Mouse (Mus musculus) forelimb bud, embryonic 11.5 days (tissue): ENCODE measurements at regions not wholly inside any gene's neighbourhood (a gene's known extent, or its start where the extent isn't known, plus 50 kb on each side); places are given as distances from the start of the nearest gene placed in this dataset.

Experiments used
- DNase-seq: peaks from one replicate; pipeline ENCODE4 v3.0.0-alpha.2; 2012; ENCODE audit warnings: low read depth, low spot score

DNA sequence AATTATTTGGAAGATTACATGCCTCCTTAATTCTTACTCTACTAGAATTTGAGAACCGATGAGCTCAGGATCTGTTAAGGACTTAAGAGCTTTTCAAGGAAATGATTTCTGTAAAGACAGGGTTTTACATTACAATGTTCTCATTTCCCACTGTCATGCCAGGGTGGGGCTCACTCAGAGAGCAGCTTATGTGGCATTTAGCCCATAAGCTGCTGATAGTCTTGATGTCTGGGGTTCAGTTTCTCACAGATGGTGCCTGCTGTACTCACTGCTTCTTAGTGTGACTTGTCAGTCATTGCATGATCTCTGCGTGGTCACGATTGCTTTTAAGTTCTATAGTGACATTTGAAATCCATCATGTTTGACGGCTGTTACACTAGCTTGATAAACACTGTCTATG is 484.8 kb downstream of the Pcdh17 start:
- DNase-seq, result peak; percentile 2

DNA sequence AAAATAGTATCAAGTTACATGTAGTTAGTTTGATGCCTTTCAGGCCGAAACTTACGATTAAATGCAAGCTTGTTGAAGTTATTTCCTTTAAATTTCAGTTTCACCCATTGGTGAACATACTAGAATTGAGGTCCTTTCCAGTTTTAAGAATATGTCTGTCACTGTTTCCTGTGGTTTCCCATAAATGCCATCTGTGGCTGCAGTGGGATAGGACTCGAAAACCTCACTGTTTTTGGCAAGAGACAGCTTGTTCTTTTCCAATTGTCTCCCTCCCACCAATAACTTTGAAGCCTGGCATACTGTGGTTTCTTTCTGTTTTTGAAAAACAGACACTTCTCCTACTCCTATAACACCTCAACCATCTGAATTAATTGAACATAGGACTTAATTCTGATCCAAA is 490.7 kb downstream of the Pcdh17 start:
- no peak for DNase-seq

DNA sequence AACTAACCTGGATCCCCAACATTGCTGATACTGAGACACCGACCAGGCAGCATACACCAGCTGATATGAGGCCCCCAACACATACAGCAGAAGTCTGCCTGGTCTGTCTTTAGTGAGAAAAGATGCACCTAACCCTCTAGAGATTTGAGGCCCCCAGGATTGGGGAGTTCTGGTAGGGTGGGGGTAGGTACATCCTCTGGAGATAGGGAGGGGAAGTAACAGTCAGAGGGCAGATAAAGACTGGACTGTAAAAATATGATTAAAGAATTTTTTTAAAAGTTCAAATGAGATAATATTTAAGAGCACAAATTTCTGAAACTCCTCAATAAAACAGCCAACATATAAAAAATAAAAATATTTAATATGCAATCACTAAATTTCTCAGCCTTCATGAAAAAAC is 511.9 kb downstream of the Pcdh17 start:
- no peak for DNase-seq

DNA sequence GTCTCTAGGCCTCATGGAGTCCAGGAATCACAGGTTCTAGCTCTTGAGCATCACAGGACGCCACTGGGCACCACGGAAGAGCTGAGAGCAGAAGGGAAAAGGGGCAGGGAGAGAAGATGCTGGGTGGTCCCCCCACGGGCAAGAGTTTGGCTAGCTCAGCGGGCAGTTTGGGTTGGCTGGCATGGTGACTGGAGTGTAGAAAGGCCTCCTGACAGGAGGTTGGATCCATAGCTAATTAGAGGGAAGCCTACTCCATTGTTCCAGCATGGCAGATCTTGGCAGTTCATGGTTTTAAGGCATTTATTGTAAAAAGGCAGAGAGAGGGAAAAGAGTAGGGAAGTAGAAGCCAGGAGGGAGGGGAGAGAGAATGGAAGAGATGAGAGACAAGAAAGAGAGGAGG is 544.4 kb downstream of the Pcdh17 start:
- no peak for DNase-seq

DNA sequence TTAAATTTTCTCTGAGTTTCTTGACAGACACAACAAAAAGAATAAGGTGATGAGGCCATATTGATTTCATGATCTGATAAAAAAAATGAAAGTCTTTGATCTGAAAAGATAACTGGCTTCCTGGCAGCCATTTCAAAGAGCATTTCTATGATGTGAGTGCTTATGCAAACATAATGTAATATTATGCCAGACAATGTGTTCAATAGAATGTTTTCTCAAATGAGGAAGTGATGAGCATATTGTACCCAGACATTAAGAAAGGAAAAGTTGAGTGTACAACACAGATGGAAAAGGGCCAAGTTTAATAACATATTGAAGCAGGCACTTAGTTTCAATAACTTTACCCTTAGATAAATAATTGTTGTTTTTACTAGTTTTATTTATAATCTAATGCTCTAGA is 569.0 kb downstream of the Pcdh17 start:
- no peak for DNase-seq
